Mouse (Mus musculus): ENCODE results near the gene Padi4. TPM values are rescaled to one million over a fixed set of nuclear protein-coding genes. Genes with fewer than 3 reads are reported as not detected.

Padi4 gene
- polyA plus RNA-seq, 1 experiment, result 0.02 TPM

DNA sequence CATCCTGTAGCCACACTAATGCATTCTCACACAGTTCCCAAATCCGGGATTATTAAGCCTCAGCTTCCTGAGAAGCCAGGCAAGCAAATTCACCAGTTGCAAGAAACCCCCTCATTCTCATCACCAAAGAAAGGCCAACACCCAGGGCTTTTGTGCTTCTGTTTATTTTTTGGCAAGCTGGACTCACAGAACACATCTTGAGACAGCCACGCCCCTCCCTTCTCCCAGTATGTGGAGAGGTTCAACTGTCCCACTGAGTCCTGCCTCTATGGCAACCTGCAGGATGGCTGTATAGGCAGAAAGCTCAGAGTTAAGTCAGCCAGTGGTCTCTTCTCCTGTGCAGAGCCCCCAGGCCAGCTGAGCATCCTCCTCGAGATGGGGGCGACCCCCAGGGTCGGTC lies 11.2 kb upstream of the Padi4 start:
- Histone ChIP-seq H3K27me3 (ENCODE audit: control insufficient read depth, insufficient read depth, insufficient read length) (no peaks in the 10 kb centered on the region), H3ac (ENCODE audit: control insufficient read depth, insufficient read length, low read depth) (no peak overlapping the region), H3K79me3 (ENCODE audit: low read depth) (no peaks in the 10 kb centered on the region), H3K36me3 (ENCODE audit: control insufficient read depth, insufficient read depth) (no peaks in the 10 kb centered on the region), H3K4me3 (ENCODE audit: insufficient read depth, poor library complexity, severe bottlenecking) (no peak overlapping the region), H3K79me2 (ENCODE audit: control insufficient read depth, insufficient read depth) (no peaks in the 10 kb centered on the region)
- TF ChIP-seq CTCF (IDR thresholded peaks at IDR 0.05; ENCODE audit: control insufficient read depth, insufficient read depth, insufficient read length), result no peak
- TF ChIP-seq MYOG (IDR thresholded peaks at IDR 0.05; ENCODE audit: control insufficient read depth, extremely low read depth, insufficient read length), result no peak
- TF ChIP-seq USF1 (IDR thresholded peaks at IDR 0.05; ENCODE audit: low read depth), result no peak
- no peak for TF ChIP-seq FOSL1 (IDR thresholded peaks at IDR 0.05; ENCODE audit: insufficient read depth, low read length, poor library complexity, severe bottlenecking)
- TF ChIP-seq MYOD1 (IDR thresholded peaks at IDR 0.05; ENCODE audit: control insufficient read depth, insufficient read length, low read depth), result no peak
- no peak for TF ChIP-seq CEBPB (IDR thresholded peaks at IDR 0.05; ENCODE audit: low read depth)
- no peak for TF ChIP-seq MAX (IDR thresholded peaks at IDR 0.05)

DNA sequence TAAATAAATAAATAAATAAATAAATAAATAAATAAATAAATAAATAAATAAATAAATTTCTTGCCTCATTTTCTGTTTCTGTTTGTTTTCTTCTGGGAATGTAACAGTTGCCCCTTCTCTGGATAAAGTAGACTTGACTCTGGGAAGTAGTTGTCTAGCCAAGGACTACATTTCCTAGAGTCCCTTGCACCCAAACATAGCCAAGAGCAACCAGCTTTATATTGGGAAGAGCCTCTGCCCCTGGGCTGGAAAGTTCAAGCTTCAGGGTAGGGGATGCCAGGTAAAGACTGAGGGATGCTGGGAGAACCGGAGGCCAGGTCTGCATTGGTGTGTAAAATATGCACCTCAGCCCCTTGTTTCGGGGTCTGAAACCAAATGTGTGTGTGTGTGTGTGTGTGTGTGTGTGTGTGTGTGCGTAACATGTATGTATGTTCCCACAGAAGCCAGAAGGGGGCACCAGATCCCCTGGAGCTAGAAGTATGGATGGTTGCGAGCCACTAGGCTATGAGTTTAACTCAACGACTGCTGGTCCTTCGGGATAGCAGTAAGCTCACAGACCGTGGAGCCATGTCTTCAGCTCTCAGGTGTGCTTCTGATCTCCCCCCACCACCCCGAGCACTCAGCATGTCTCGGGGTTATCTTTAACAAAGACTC lies 10.4 kb upstream of the Padi4 start:
- no peaks in the 10 kb centered on the region for H3K36me3 ChIP-seq (ENCODE audit: control insufficient read depth, insufficient read depth)
- H3K79me3 ChIP-seq (ENCODE audit: low read depth), result no peaks in the 10 kb centered on the region
- H3ac ChIP-seq (ENCODE audit: control insufficient read depth, insufficient read length, low read depth), result no peak overlapping the region
- H3K79me2 ChIP-seq (ENCODE audit: control insufficient read depth, insufficient read depth), result no peaks in the 10 kb centered on the region
- no peaks in the 10 kb centered on the region for H3K27me3 ChIP-seq (ENCODE audit: control insufficient read depth, insufficient read depth, insufficient read length)
- H3K4me3 ChIP-seq (ENCODE audit: insufficient read depth, poor library complexity, severe bottlenecking), result no peak overlapping the region
- TF ChIP-seq MYOG (IDR thresholded peaks at IDR 0.05; ENCODE audit: control insufficient read depth, extremely low read depth, insufficient read length), result no peak

DNA sequence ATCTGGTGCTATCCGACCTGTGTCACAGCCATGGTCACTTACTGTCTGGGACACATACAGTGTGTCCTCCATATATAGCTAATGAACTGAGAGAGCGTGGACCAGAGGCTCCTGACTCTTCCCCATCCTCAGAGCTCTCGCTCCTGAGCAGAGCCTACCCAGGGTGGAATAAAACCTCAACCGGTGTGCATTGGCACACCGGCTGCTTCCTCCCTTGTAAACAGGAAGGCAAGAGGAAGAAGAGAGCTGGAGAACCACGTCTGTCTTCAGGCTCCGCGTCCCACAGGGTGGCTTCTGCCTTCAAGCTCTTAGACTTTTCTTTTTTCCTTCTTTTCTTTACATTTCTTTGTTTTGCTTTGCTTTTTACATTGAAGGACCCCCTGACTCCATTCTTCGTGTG lies 8.8 kb upstream of the Padi4 start:
- H3K4me3 ChIP-seq (ENCODE audit: insufficient read depth, poor library complexity, severe bottlenecking), result no peak overlapping the region
- no peaks in the 10 kb centered on the region for H3K27me3 ChIP-seq (ENCODE audit: control insufficient read depth, insufficient read depth, insufficient read length)
- H3K79me2 ChIP-seq (ENCODE audit: control insufficient read depth, insufficient read depth), result no peaks in the 10 kb centered on the region
- TF ChIP-seq FOSL1 (IDR thresholded peaks at IDR 0.05; ENCODE audit: insufficient read depth, low read length, poor library complexity, severe bottlenecking) (no peak), USF1 (IDR thresholded peaks at IDR 0.05; ENCODE audit: low read depth) (no peak), CTCF (IDR thresholded peaks at IDR 0.05; ENCODE audit: control insufficient read depth, insufficient read depth, insufficient read length) (no peak), MYOG (IDR thresholded peaks at IDR 0.05; ENCODE audit: control insufficient read depth, extremely low read depth, insufficient read length) (no peak)
- no peak overlapping the region for H3ac ChIP-seq (ENCODE audit: control insufficient read depth, insufficient read length, low read depth)
- H3K79me3 ChIP-seq (ENCODE audit: low read depth), result no peaks in the 10 kb centered on the region
- no peaks in the 10 kb centered on the region for H3K36me3 ChIP-seq (ENCODE audit: control insufficient read depth, insufficient read depth)

DNA sequence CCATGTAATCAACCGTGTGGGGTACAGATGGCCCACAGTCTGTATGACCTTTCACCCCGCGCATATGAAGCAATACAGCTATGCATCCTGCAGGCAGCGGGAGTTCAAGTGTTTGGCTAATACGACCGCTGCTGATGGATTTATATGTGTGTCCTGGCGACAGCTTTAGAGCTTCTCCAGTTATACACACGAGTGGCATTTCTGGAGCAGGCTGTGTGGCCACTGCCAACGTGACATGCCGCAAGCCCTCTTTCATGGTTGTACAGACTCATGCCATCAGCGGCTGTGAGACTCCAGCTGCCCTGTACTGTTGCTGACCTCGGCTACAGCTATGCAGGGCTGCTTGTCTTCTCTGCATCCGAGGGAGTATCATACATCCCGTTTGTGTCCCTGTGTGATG lies 6.5 kb upstream of the Padi4 start:
- Histone ChIP-seq H3K4me3 (ENCODE audit: insufficient read depth, poor library complexity, severe bottlenecking) (no peak overlapping the region), H3ac (ENCODE audit: control insufficient read depth, insufficient read length, low read depth) (no peak overlapping the region), H3K79me2 (ENCODE audit: control insufficient read depth, insufficient read depth) (no peaks in the 10 kb centered on the region), H3K27me3 (ENCODE audit: control insufficient read depth, insufficient read depth, insufficient read length) (no peaks in the 10 kb centered on the region), H3K36me3 (ENCODE audit: control insufficient read depth, insufficient read depth) (no peaks in the 10 kb centered on the region), H3K79me3 (ENCODE audit: low read depth) (no peaks in the 10 kb centered on the region)
- TF ChIP-seq CTCF (IDR thresholded peaks at IDR 0.05; ENCODE audit: control insufficient read depth, insufficient read depth, insufficient read length) (no peak), MYOD1 (IDR thresholded peaks at IDR 0.05; ENCODE audit: control insufficient read depth, insufficient read length, low read depth) (no peak), CEBPB (IDR thresholded peaks at IDR 0.05; ENCODE audit: low read depth) (no peak), MYOG (IDR thresholded peaks at IDR 0.05; ENCODE audit: control insufficient read depth, extremely low read depth, insufficient read length) (no peak), MAX (IDR thresholded peaks at IDR 0.05) (no peak), FOSL1 (IDR thresholded peaks at IDR 0.05; ENCODE audit: insufficient read depth, low read length, poor library complexity, severe bottlenecking) (no peak), USF1 (IDR thresholded peaks at IDR 0.05; ENCODE audit: low read depth) (no peak)

DNA sequence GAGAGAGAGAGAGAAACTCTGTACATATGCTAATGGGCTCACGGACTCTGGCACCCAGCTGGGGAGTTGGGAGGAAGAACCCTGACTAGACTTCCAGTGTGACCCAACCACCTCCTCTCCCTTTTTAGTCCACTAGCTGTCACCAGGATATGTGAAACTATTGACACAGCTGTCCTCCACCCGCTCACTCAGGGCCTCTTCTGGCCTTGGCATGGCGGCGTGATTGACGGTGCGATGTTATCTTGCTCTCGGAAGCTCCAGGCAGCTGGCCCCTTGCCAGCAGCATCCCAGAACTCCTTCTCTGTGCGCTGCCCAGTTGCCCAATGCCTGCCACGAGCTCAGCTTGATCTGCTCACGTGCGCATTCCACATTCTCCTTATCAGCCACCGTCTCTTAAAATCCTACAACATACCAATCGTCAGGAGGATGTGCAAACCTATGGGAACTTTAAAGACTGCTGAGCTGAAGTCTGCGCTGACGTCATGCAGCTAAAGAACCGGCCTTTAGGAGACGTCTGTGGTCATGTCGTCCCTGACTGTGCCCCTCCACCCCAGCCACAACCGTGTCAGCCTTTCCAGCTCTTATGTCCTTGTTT lies 5.9 kb upstream of the Padi4 start:
- no peaks in the 10 kb centered on the region for H3K79me2 ChIP-seq (ENCODE audit: control insufficient read depth, insufficient read depth)
- H3K27me3 ChIP-seq (ENCODE audit: control insufficient read depth, insufficient read depth, insufficient read length), result no peaks in the 10 kb centered on the region
- H3ac ChIP-seq (ENCODE audit: control insufficient read depth, insufficient read length, low read depth), result no peak overlapping the region
- H3K4me3 ChIP-seq (ENCODE audit: insufficient read depth, poor library complexity, severe bottlenecking), result no peak overlapping the region
- TF ChIP-seq CTCF (IDR thresholded peaks at IDR 0.05; ENCODE audit: control insufficient read depth, insufficient read depth, insufficient read length), result no peak
- TF ChIP-seq MYOD1 (IDR thresholded peaks at IDR 0.05; ENCODE audit: control insufficient read depth, insufficient read length, low read depth), result peak; percentile 96
- H3K36me3 ChIP-seq (ENCODE audit: control insufficient read depth, insufficient read depth), result no peaks in the 10 kb centered on the region
- H3K79me3 ChIP-seq (ENCODE audit: low read depth), result no peaks in the 10 kb centered on the region

DNA sequence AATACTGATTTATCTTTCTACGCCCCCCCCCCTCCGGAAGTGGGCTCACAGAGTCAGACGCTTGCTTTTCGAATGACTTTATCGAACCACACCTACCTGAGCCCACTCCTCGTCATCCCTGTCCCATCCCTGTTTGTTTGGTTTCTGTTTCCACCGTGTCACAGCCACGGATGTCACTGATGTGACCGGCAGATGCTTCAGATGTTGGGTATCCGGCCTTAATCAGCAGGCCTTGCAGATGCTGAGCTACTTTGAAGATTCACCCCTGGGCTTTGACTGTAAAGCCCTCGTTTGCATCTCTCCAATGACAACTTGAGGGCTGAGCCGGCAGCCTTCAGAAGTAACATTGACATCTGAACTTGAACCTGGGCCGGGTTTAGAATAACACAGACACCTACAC lies 2.6 kb upstream of the Padi4 start:
- Histone ChIP-seq H3K79me2 (ENCODE audit: control insufficient read depth, insufficient read depth) (no peaks in the 10 kb centered on the region), H3K79me3 (ENCODE audit: low read depth) (no peaks in the 10 kb centered on the region), H3ac (ENCODE audit: control insufficient read depth, insufficient read length, low read depth) (no peak overlapping the region), H3K4me3 (ENCODE audit: insufficient read depth, poor library complexity, severe bottlenecking) (no peak overlapping the region), H3K36me3 (ENCODE audit: control insufficient read depth, insufficient read depth) (no peaks in the 10 kb centered on the region), H3K27me3 (ENCODE audit: control insufficient read depth, insufficient read depth, insufficient read length) (no peaks in the 10 kb centered on the region)
- TF ChIP-seq CEBPB (IDR thresholded peaks at IDR 0.05; ENCODE audit: low read depth) (no peak), CTCF (IDR thresholded peaks at IDR 0.05; ENCODE audit: control insufficient read depth, insufficient read depth, insufficient read length) (no peak), MAX (IDR thresholded peaks at IDR 0.05) (no peak), USF1 (IDR thresholded peaks at IDR 0.05; ENCODE audit: low read depth) (no peak)
